Mouse (Mus musculus): ENCODE measurements around the gene Sh3bp5l. TPM values are rescaled to one million over a fixed set of nuclear protein-coding genes. Genes with fewer than 3 reads are reported as not detected.
A peak's percentile ranks its signal among the peaks of the same experiment; 100 is the strongest.

Sh3bp5l gene
- polyA plus RNA-seq, 1 experiment from 2014 or later = 28.3 TPM

- peaks cover 16% of the 10 kb centered on the region for H3K4me1 ChIP-seq (replicated peaks; ENCODE audit: insufficient read depth, low read length)
- peak overlapping the region; percentile 64 for H3K9ac ChIP-seq (ENCODE audit: low read depth, low read length)
- 14% methylated on average over 10 of the region's 10 CpGs for WGBS
- 0 out of 2 replicates have a peak overlapping the region, but pooled peaks have one; percentile 73 for H3K27ac ChIP-seq
- no peaks in the 10 kb centered on the region for H3K36me3 ChIP-seq (ENCODE audit: insufficient read depth, low read length)
- no peaks in the 10 kb centered on the region for H3K9me3 ChIP-seq (replicated peaks; ENCODE audit: low read length)
- DNase-seq (ENCODE audit: low spot score) (no peak), ATAC-seq (replicated peaks; ENCODE audit: low FRiP score, low read depth) (no peak)
- peak overlapping the region; percentile 84 for H3K4me2 ChIP-seq (ENCODE audit: low read length)
- peak overlapping the region; percentile 76 for H3K4me3 ChIP-seq (replicated peaks; ENCODE audit: low read depth, low read length)
- H3K27me3 ChIP-seq (ENCODE audit: insufficient read depth, low read length) = no peaks in the 10 kb centered on the region
- no peak for TF ChIP-seq CTCF (IDR thresholded peaks at IDR 0.05; ENCODE audit: low read depth)
These were observed 598 bp downstream of the Sh3bp5l start for GRCm38 (mm10) chr11:58331149-58331495.

DNA sequence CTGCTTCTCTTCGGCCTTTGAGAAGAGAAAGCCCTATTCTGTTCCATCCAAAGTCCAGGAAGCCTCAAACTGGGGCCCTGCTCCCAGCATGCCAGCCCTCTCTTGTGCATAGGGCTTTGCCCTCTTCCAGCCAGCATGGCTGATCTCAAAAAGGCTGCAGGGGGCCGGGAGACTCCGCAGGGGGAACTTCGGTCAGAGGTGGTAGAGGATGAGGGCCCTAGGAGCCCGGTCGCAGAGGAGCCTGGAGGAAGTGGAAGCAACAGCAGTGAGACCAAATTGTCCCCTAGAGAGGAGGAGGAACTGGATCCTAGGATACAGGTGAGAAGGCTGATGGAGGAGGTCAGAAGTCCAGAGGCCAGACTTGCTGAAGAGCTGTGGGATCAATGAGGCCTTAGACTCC, 1.0 kb downstream of the Sh3bp5l start:
- ATAC-seq (replicated peaks; ENCODE audit: low FRiP score, low read depth) = no peak

DNA sequence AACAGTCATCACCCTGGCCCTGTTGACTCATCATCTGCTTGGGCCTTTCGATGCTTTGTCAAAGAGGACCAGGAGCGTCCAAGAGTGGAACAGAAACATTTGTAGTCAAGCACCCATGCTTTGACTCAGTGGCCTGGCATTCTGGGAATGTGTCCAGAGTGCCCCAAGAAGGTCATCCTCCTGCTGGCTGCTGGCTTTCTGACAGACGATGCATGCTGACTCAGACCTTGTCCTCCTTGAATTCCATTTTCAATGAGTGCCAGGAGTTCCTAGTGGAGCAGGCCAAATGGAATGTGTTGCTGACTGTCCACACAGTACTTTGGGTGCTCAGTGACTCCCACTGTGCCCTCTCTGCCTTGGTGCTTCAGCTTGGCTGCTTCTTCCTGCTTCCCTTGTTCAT, 4.2 kb downstream of the Sh3bp5l start:
- H3K27me3 ChIP-seq (ENCODE audit: insufficient read depth, low read length) = no peaks in the 10 kb centered on the region

More for the DNA sequence above, 1.0 kb downstream of the Sh3bp5l start:
- Histone ChIP-seq H3K9ac (ENCODE audit: low read depth, low read length) (peak overlapping the region; percentile 64; the same call in 1 of the 2 replicates), H3K36me3 (ENCODE audit: insufficient read depth, low read length) (0 out of 2 replicates have a peak, but pooled peaks cover under 1% of the 10 kb centered on the region), H3K27ac (no peak overlapping the region), H3K4me2 (ENCODE audit: low read length) (peak overlapping the region; percentile 84), H3K4me3 (replicated peaks; ENCODE audit: low read depth, low read length) (peak overlapping the region; percentile 76), H3K4me1 (replicated peaks; ENCODE audit: insufficient read depth, low read length) (peaks cover 16% of the 10 kb centered on the region), H3K27me3 (ENCODE audit: insufficient read depth, low read length) (no peaks in the 10 kb centered on the region), H3K9me3 (replicated peaks; ENCODE audit: low read length) (no peaks in the 10 kb centered on the region)
- WGBS = 89% methylated on average over 6 of the region's 6 CpGs
- TF ChIP-seq CTCF (IDR thresholded peaks at IDR 0.05; ENCODE audit: low read depth) = no peak
- DNase-seq (ENCODE audit: low spot score) = no peak

DNA sequence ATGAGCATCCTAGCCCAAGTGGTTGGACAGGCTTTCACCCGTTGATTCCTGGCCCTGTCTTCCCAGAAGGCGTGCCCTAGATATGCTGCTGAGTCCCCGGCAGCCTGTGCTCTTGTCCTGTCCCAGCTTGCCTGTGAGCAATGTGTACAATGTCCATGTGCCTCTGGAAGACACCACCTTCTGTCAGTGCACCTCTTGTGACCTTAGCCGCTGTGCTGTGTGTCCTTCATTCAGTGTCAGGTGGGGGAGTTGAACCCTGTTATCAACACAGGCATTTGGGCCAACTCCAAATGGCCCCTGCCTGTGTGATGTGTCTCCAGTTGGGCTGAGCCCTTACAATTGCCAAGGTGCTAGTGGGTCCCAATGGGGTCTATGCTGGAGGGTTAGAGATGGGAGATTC, 16.2 kb downstream of the Sh3bp5l start:
- Histone ChIP-seq H3K36me3 (ENCODE audit: insufficient read depth, low read length) (peaks cover 34% of the 10 kb centered on the region), H3K27me3 (ENCODE audit: insufficient read depth, low read length) (no peaks in the 10 kb centered on the region), H3K4me3 (replicated peaks; ENCODE audit: low read depth, low read length) (no peak overlapping the region), H3K4me2 (ENCODE audit: low read length) (no peak overlapping the region), H3K9me3 (replicated peaks; ENCODE audit: low read length) (no peaks in the 10 kb centered on the region), H3K27ac (no peak overlapping the region), H3K9ac (ENCODE audit: low read depth, low read length) (no peak overlapping the region), H3K4me1 (replicated peaks; ENCODE audit: insufficient read depth, low read length) (no peaks in the 10 kb centered on the region)
- DNase-seq (ENCODE audit: low spot score) = no peak
- TF ChIP-seq CTCF (IDR thresholded peaks at IDR 0.05; ENCODE audit: low read depth) = no peak
- ATAC-seq (replicated peaks; ENCODE audit: low FRiP score, low read depth) = no peak
- 93% methylated on average over 4 of the region's 4 CpGs for WGBS

More for the DNA sequence above, 4.2 kb downstream of the Sh3bp5l start:
- Histone ChIP-seq H3K36me3 (ENCODE audit: insufficient read depth, low read length) (peaks cover 25% of the 10 kb centered on the region), H3K4me2 (ENCODE audit: low read length) (no peak overlapping the region), H3K27ac (no peak overlapping the region; the same call in 1 of the 2 replicates), H3K9me3 (replicated peaks; ENCODE audit: low read length) (no peaks in the 10 kb centered on the region), H3K9ac (ENCODE audit: low read depth, low read length) (no peak overlapping the region), H3K4me3 (replicated peaks; ENCODE audit: low read depth, low read length) (no peak overlapping the region), H3K4me1 (replicated peaks; ENCODE audit: insufficient read depth, low read length) (peaks cover 9% of the 10 kb centered on the region)
- ATAC-seq (replicated peaks; ENCODE audit: low FRiP score, low read depth) (no peak), DNase-seq (ENCODE audit: low spot score) (peak; percentile 34)
- TF ChIP-seq CTCF (IDR thresholded peaks at IDR 0.05; ENCODE audit: low read depth) = no peak
- WGBS = 53% methylated on average over 3 of the region's 3 CpGs

DNA sequence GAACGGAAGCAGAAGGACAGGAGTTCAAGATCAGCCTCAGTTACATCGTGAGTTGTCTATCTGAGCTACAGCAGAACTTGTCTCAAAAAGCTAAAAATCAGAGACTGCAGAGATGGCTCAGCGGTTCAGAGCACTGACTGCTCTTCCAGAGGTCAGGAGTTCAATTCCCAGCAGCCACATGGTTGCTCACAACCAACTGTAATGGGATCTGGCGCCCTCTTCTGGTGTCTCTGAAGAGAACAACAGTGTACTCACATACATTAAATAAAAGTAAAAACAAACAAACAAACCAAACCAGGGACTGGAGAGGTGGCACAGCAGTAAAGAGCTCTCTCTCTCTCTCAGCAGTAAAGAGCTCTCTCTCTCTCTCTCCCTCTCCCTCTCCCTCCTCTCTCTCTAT, 20.1 kb downstream of the Sh3bp5l start:
- no peaks in the 10 kb centered on the region for H3K4me1 ChIP-seq (replicated peaks; ENCODE audit: insufficient read depth, low read length)
- no peak for DNase-seq (ENCODE audit: low spot score)
- H3K9me3 ChIP-seq (replicated peaks; ENCODE audit: low read length) = no peaks in the 10 kb centered on the region
- TF ChIP-seq CTCF (IDR thresholded peaks at IDR 0.05; ENCODE audit: low read depth) = peak; percentile 35; the same call in 1 of the 2 replicates
- no peak overlapping the region for H3K4me3 ChIP-seq (replicated peaks; ENCODE audit: low read depth, low read length)
- no peak overlapping the region for H3K4me2 ChIP-seq (ENCODE audit: low read length)
- H3K36me3 ChIP-seq (ENCODE audit: insufficient read depth, low read length) = peaks cover 18% of the 10 kb centered on the region; the same call in 1 of the 2 replicates
- WGBS = 71% methylated on average over 4 of the region's 4 CpGs
- H3K27ac ChIP-seq = no peak overlapping the region
- H3K9ac ChIP-seq (ENCODE audit: low read depth, low read length) = no peak overlapping the region
- no peaks in the 10 kb centered on the region for H3K27me3 ChIP-seq (ENCODE audit: insufficient read depth, low read length)
- no peak for ATAC-seq (replicated peaks; ENCODE audit: low FRiP score, low read depth)

GRCm38 (mm10) chr11:58351179-58351578, 20.7 kb downstream of the Sh3bp5l start:
- H3K4me2 ChIP-seq (ENCODE audit: low read length) = no peak overlapping the region
- H3K4me3 ChIP-seq (replicated peaks; ENCODE audit: low read depth, low read length) = no peak overlapping the region
- peaks cover 12% of the 10 kb centered on the region; the same call in 1 of the 2 replicates for H3K36me3 ChIP-seq (ENCODE audit: insufficient read depth, low read length)
- TF ChIP-seq CTCF (IDR thresholded peaks at IDR 0.05; ENCODE audit: low read depth) = no peak
- H3K27me3 ChIP-seq (ENCODE audit: insufficient read depth, low read length) = no peaks in the 10 kb centered on the region
- no peak overlapping the region for H3K27ac ChIP-seq
- H3K4me1 ChIP-seq (replicated peaks; ENCODE audit: insufficient read depth, low read length) = no peaks in the 10 kb centered on the region
- DNase-seq (ENCODE audit: low spot score) (no peak), ATAC-seq (replicated peaks; ENCODE audit: low FRiP score, low read depth) (no peak)
- no peaks in the 10 kb centered on the region for H3K9me3 ChIP-seq (replicated peaks; ENCODE audit: low read length)
- WGBS = 76% methylated on average over 5 of the region's 5 CpGs
- H3K9ac ChIP-seq (ENCODE audit: low read depth, low read length) = no peak overlapping the region
